Mouse (Mus musculus): Measurements from ENCODE around the gene Leprot. TPM values are rescaled to one million over a fixed set of nuclear protein-coding genes. Genes with fewer than 3 reads are reported as not detected.

The Leprot gene
- polyA plus RNA-seq, 1 experiment = not detected

DNA sequence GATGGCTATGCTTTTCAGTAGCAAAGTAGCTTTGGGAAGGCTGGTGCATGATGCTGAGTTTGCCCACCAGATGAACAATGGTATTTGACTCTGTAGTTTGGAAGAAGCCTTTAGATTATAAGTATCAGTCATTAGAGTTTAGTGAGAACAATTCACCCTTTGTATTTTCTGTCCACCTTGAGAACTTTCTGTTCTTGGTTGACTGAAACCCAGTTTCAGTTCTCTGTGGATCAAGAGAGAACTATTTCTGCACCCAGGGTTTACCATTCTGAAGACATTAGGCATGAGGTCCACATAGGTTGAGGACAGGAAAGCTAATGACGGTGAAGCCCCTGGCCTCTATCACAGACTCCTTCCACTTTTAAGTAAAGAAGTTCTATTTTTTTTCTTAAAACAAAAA lies 10.0 kb upstream of the Leprot start:
- no peak for TF ChIP-seq POLR2A (IDR thresholded peaks at IDR 0.05; ENCODE audit: insufficient read depth, low read depth, low read length)
- TF ChIP-seq CTCF (IDR thresholded peaks at IDR 0.05; ENCODE audit: insufficient read depth, low read depth, low read length) = no peak
- no peak overlapping the region for H3K4me3 ChIP-seq (ENCODE audit: insufficient read depth, low read depth, low read length)
- WGBS = 92% methylated on average over 1 of the region's 1 CpGs

GRCm38 (mm10) chr4:101640631-101641030 lies 6.9 kb upstream of the Leprot start:
- TF ChIP-seq CTCF (IDR thresholded peaks at IDR 0.05; ENCODE audit: insufficient read depth, low read depth, low read length) = no peak
- TF ChIP-seq POLR2A (IDR thresholded peaks at IDR 0.05; ENCODE audit: insufficient read depth, low read depth, low read length) = no peak
- no peaks in the 10 kb centered on the region for H3K4me1 ChIP-seq (ENCODE audit: control insufficient read depth, insufficient read depth, low read length)
- whole genome bisulfite sequencing = 84% methylated on average over 5 of the region's 5 CpGs
- no peak overlapping the region for H3K27ac ChIP-seq (ENCODE audit: insufficient read depth, low read depth, low read length)
- no peak overlapping the region for H3K4me3 ChIP-seq (ENCODE audit: insufficient read depth, low read depth, low read length)

More for the DNA sequence above, 10.0 kb upstream of the Leprot start:
- Histone ChIP-seq H3K27ac (ENCODE audit: insufficient read depth, low read depth, low read length) (no peak overlapping the region), H3K4me1 (ENCODE audit: control insufficient read depth, insufficient read depth, low read length) (no peaks in the 10 kb centered on the region)

DNA sequence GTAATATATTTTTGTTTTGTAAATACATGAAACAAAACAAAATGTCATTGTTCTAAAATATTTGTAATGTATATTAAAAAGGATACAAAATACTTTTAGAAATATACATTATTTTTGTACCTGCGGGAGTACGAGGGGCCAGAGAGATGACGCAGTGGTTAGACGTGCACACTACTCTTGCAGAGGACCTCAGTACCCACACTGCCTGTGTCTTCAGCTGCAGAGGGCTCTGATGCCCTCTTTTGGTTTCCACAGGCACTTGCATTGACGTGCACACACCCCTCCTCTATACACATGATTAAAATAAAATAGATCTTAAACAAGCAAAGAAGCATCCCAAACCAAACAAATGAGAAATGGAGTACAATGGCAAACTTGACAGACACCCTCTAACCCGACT lies 4.8 kb upstream of the Leprot start:
- no peak overlapping the region for H3K4me3 ChIP-seq (ENCODE audit: insufficient read depth, low read depth, low read length)
- WGBS = 87% methylated on average over 6 of the region's 6 CpGs
- 0 out of 2 replicates have a peak, but pooled peaks cover 2% of the 10 kb centered on the region for H3K4me1 ChIP-seq (ENCODE audit: control insufficient read depth, insufficient read depth, low read length)
- H3K27ac ChIP-seq (ENCODE audit: insufficient read depth, low read depth, low read length) = no peak overlapping the region
- TF ChIP-seq POLR2A (IDR thresholded peaks at IDR 0.05; ENCODE audit: insufficient read depth, low read depth, low read length) (no peak), CTCF (IDR thresholded peaks at IDR 0.05; ENCODE audit: insufficient read depth, low read depth, low read length) (no peak)

DNA sequence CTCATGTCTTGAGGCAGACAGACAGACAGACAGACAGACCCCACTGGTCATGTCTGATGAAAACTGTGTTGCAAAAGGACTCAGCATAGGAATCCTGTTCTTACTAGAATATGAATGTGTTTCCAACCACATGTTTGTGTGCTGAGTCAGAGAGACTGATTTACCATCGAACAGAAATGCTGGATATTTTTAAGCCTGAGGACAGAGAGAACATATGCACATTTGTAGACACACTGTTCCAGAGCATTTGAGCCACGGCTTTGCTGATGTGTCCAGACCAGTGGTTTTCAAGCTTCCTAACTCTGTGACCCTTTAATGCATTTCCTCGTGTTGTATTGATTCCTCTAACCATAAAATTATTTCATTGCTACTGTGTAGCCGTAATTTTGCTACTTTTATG lies 4.3 kb upstream of the Leprot start:
- Histone ChIP-seq H3K4me3 (ENCODE audit: insufficient read depth, low read depth, low read length) (no peak overlapping the region), H3K27ac (ENCODE audit: insufficient read depth, low read depth, low read length) (no peak overlapping the region), H3K4me1 (ENCODE audit: control insufficient read depth, insufficient read depth, low read length) (0 out of 2 replicates have a peak, but pooled peaks cover 2% of the 10 kb centered on the region)
- no peak for TF ChIP-seq POLR2A (IDR thresholded peaks at IDR 0.05; ENCODE audit: insufficient read depth, low read depth, low read length)
- TF ChIP-seq CTCF (IDR thresholded peaks at IDR 0.05; ENCODE audit: insufficient read depth, low read depth, low read length) = no peak
- WGBS = 82% methylated on average over 4 of the region's 4 CpGs

- TF ChIP-seq CTCF (IDR thresholded peaks at IDR 0.05; ENCODE audit: insufficient read depth, low read depth, low read length) (no peak), POLR2A (IDR thresholded peaks at IDR 0.05; ENCODE audit: insufficient read depth, low read depth, low read length) (no peak)
- WGBS = under 1% methylated on average over 8 of the region's 8 CpGs
Observed at GRCm38 (mm10) chr4:101646857-101647195, 692 bp upstream of the Leprot start.

GRCm38 (mm10) chr4:101647976-101648642 lies 591 bp downstream of the Leprot start:
- H3K27ac ChIP-seq (ENCODE audit: insufficient read depth, low read depth, low read length) = peak overlapping the region; percentile 94
- whole genome bisulfite sequencing = under 1% methylated on average over 20 of the region's 20 CpGs
- H3K4me3 ChIP-seq (ENCODE audit: insufficient read depth, low read depth, low read length) = peak overlapping the region; percentile 96
- H3K4me1 ChIP-seq (ENCODE audit: control insufficient read depth, insufficient read depth, low read length) = peaks cover 5% of the 10 kb centered on the region; the same call in 1 of the 2 replicates
- TF ChIP-seq POLR2A (IDR thresholded peaks at IDR 0.05; ENCODE audit: insufficient read depth, low read depth, low read length) (no peak), CTCF (IDR thresholded peaks at IDR 0.05; ENCODE audit: insufficient read depth, low read depth, low read length) (no peak)

More at GRCm38 (mm10) chr4:101646857-101647195, 692 bp upstream of the Leprot start:
- Histone ChIP-seq H3K27ac (ENCODE audit: insufficient read depth, low read depth, low read length) (peak overlapping the region; percentile 73; the same call in 1 of the 2 replicates), H3K4me1 (ENCODE audit: control insufficient read depth, insufficient read depth, low read length) (peaks cover 5% of the 10 kb centered on the region; the same call in 1 of the 2 replicates), H3K4me3 (ENCODE audit: insufficient read depth, low read depth, low read length) (peak overlapping the region; percentile 96)

DNA sequence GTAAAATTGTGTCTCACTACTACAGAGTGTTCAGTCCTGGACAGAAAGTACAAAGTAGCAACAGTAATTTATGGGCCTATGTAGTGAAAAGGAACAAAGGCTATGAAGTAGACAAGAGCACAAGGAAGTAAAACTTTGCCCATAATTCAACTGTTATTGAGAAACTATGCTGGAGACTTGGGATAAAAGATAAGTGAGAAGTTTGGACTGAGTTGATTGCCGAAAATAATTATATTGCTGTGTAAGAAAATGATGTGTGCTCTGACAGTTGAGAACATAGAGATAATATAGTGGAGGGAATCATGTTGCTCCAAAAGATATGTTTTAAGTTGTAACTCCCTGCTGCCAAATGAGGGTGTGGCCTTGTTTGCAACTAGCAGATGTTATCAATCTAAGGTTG lies 1.2 kb downstream of the Leprot start:
- TF ChIP-seq CTCF (IDR thresholded peaks at IDR 0.05; ENCODE audit: insufficient read depth, low read depth, low read length) = no peak
- no peak for TF ChIP-seq POLR2A (IDR thresholded peaks at IDR 0.05; ENCODE audit: insufficient read depth, low read depth, low read length)
- Histone ChIP-seq H3K27ac (ENCODE audit: insufficient read depth, low read depth, low read length) (no peak overlapping the region), H3K4me3 (ENCODE audit: insufficient read depth, low read depth, low read length) (no peak overlapping the region), H3K4me1 (ENCODE audit: control insufficient read depth, insufficient read depth, low read length) (peaks cover 5% of the 10 kb centered on the region; the same call in 1 of the 2 replicates)
- WGBS = 84% methylated on average over 1 of the region's 1 CpGs

GRCm38 (mm10) chr4:101650961-101651360 lies 3.4 kb downstream of the Leprot start:
- WGBS = 94% methylated on average over 2 of the region's 2 CpGs
- Histone ChIP-seq H3K27ac (ENCODE audit: insufficient read depth, low read depth, low read length) (no peak overlapping the region), H3K4me3 (ENCODE audit: insufficient read depth, low read depth, low read length) (no peak overlapping the region), H3K4me1 (ENCODE audit: control insufficient read depth, insufficient read depth, low read length) (peaks cover 8% of the 10 kb centered on the region; the same call in 1 of the 2 replicates)
- no peak for TF ChIP-seq POLR2A (IDR thresholded peaks at IDR 0.05; ENCODE audit: insufficient read depth, low read depth, low read length)
- no peak for TF ChIP-seq CTCF (IDR thresholded peaks at IDR 0.05; ENCODE audit: insufficient read depth, low read depth, low read length)

DNA sequence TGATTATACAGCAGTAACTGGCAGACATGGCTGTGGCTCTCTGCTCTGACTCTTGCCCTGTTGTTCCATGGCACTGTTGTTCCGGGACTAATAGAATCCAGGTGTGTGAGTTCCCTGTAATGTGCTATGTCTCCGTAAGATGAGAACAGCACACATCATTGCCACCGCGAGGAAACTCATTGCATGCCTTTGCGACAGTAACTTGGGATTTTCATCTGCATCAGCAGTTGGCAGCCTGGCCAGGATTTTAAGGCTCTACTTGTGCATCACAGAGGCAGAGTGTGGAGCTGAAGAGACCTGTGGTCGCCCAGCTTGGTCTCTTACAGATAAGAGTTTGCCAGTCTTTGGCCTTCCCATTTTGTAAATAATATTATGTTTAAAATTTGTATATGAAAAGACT lies 6.7 kb downstream of the Leprot start:
- H3K27ac ChIP-seq (ENCODE audit: insufficient read depth, low read depth, low read length) = no peak overlapping the region
- H3K4me1 ChIP-seq (ENCODE audit: control insufficient read depth, insufficient read depth, low read length) = peaks cover 4% of the 10 kb centered on the region; the same call in 1 of the 2 replicates
- 82% methylated on average over 6 of the region's 6 CpGs for WGBS
- no peak overlapping the region for H3K4me3 ChIP-seq (ENCODE audit: insufficient read depth, low read depth, low read length)
- no peak for TF ChIP-seq POLR2A (IDR thresholded peaks at IDR 0.05; ENCODE audit: insufficient read depth, low read depth, low read length)
- TF ChIP-seq CTCF (IDR thresholded peaks at IDR 0.05; ENCODE audit: insufficient read depth, low read depth, low read length) = no peak

Measured in olfactory bulb, adult 2 months (tissue).